Mouse (Mus musculus) intestine, postnatal 0 days (tissue): ENCODE data around the gene Fkbp5. TPM values are rescaled to one million over a fixed set of nuclear protein-coding genes. Genes with fewer than 3 reads are reported as not detected.

Source experiments
- ATAC-seq: fragments of 200-750 bp; cut with Nextera tagmentation; 2 replicates; pipeline ENCODE4 v1.8.0; 2017; ENCODE audit warnings: mild to moderate bottlenecking, moderate TSS enrichment, moderate library complexity
- H3K27ac ChIP-seq: fragments of 300-500 bp; sonication (generic); 2 replicates; pipeline ENCODE4 v1.5.1; 2014; ENCODE audit warnings: mild to moderate bottlenecking, low read depth, low read length, moderate library complexity
- H3K27me3 ChIP-seq: fragments of 300-500 bp; sonication (generic); replicated peaks from 2 replicates; pipeline ENCODE4 v1.6.1; 2014; ENCODE audit warnings: low read length, mixed read lengths; ENCODE audit not compliant: control insufficient read depth, insufficient read depth
- H3K36me3 ChIP-seq: fragments of 300-500 bp; sonication (generic); 2 replicates; pipeline ENCODE4 v1.6.1; 2014; ENCODE audit warnings: mild to moderate bottlenecking, moderate library complexity; ENCODE audit not compliant: control insufficient read depth, insufficient read depth
- H3K4me1 ChIP-seq: fragments of 300-500 bp; sonication (generic); replicated peaks from 2 replicates; pipeline ENCODE4 v1.6.1; 2014; ENCODE audit warnings: antibody characterized with exemption, low read length, mixed read lengths; ENCODE audit not compliant: control insufficient read depth, insufficient read depth
- H3K4me2 ChIP-seq: fragments of 300-500 bp; sonication (generic); replicated peaks from 2 replicates; pipeline ENCODE4 v1.6.1; 2014; ENCODE audit warnings: low read depth, mild to moderate bottlenecking, moderate library complexity
- H3K4me3 ChIP-seq: fragments of 300-500 bp; sonication (generic); 2 replicates; pipeline ENCODE4 v1.5.1; 2014; ENCODE audit warnings: low read depth, low read length
- H3K9ac ChIP-seq: fragments of 300-500 bp; sonication (generic); 2 replicates; pipeline ENCODE4 v1.6.1; 2014; ENCODE audit warnings: mild to moderate bottlenecking, low read depth, low read length
- H3K9me3 ChIP-seq: fragments of 300-500 bp; sonication (generic); 2 replicates; pipeline ENCODE4 v1.6.1; 2016; ENCODE audit warnings: mixed run types; ENCODE audit not compliant: control insufficient read depth
- CTCF ChIP-seq: sonication (generic); IDR thresholded peaks from 2 replicates; pipeline ENCODE4 v1.5.1; 2016; ENCODE audit warnings: low read depth, mild to moderate bottlenecking, control low read depth, antibody characterized with exemption, moderate library complexity
- WGBS: fragments of 180-500 bp; shearing (Covaris S2); extraction: QIAGEN DNeasy Blood & Tissue Kit; methylation state at CpG from one replicate; pipeline ENCODE4 v1.1.7; 2014; 5-methylcytosine and 5-hydroxymethylcytosine counted together
- polyA plus RNA-seq: library from polyadenylated mRNA; unstranded; fragments of >200 nt; fragmentation: Nextera tagmentation; extraction: Ambion mirVana; gene quantifications from 2 replicates; pipeline ENCODE4 v1.2.1, GENCODE M21; 2015

Gene Fkbp5
- polyA plus RNA-seq, 1 experiment from 2014 or later: 10.1 TPM

DNA sequence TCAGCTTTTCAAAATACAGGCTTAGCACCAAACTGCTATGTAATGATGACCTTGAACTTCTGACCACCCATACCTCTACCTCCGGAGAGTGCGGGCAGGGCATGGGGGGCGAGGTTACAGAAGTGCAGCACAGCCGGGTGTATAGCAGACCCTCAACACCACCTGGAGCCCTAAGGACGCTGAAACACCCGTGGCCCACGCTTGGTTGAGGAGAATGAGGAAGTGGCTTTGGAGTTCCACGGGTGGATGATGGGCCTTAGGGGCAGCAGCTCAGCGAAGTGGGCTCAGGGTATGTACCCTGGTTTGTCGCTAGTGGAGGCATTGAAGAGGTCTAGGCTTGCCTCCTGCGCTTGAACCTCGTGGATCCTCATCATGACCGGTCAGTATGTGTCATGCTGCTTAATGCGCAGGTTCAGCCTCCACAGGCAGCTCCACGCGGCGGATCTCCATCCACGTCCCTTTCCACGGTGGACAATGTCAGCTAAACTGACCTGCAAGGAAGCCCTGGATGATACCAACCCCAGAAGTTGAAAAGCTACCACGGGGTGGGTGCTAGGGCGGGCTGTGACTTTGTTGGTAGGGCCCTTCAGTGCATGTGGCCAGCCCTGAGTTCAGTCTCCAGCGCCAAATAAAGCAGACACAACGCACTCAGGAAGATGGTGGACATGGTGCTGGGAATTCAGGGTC, 6.8 kb upstream of the Fkbp5 start:
- no peak for TF ChIP-seq CTCF
- no peak for ATAC-seq
- Histone ChIP-seq H3K9ac (no peak overlapping the region), H3K4me2 (peak overlapping the region; percentile 89), H3K27ac (no peak overlapping the region), H3K27me3 (no peaks in the 10 kb centered on the region), H3K4me3 (peak overlapping the region; percentile 48), H3K4me1 (peaks cover 3% of the 10 kb centered on the region; the same call in 1 of the 2 replicates), H3K36me3 (no peaks in the 10 kb centered on the region), H3K9me3 (no peaks in the 10 kb centered on the region)
- WGBS: 81% methylated on average over 23 of the region's 23 CpGs

DNA sequence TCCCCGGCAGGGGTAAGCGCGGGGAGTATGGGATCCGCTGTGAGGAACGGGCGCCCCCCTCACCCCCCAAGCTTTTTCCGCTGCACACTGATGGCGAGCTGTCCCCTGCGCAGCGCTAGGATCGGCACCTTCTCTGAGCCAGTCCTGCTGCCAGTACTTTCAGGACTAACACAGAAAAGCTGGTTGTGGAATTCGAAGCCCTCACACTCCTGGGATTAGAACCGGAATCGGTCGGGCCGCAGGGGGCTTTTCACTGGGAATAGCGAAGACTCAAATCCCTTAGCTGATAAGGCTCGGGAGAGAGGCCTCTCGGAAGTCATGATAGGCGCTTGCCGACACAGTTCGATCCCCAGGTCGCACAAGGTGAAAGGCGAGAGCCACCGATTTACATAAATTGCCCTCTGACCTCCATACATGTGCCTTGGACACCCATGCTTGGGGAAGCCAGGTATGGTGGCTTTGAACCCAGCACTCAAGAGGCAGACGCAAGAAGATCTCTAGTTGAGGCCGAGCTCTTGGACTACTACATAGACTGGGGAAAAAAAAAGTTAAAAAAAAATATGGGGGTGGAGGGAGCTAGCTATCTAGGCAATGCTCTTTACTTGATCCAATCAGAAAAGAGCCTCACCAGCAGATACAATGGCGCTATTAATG, 6.2 kb upstream of the Fkbp5 start:
- peak overlapping the region; percentile 48 for H3K4me3 ChIP-seq
- no peaks in the 10 kb centered on the region for H3K27me3 ChIP-seq
- H3K9me3 ChIP-seq: no peaks in the 10 kb centered on the region
- 9% methylated on average over 28 of the region's 28 CpGs for WGBS
- H3K36me3 ChIP-seq: no peaks in the 10 kb centered on the region
- no peak for ATAC-seq
- peak overlapping the region; percentile 89 for H3K4me2 ChIP-seq
- TF ChIP-seq CTCF: no peak
- H3K4me1 ChIP-seq: peaks cover 3% of the 10 kb centered on the region; the same call in 1 of the 2 replicates
- peak overlapping the region; percentile 63 for H3K9ac ChIP-seq
- peak overlapping the region; percentile 79 for H3K27ac ChIP-seq

DNA sequence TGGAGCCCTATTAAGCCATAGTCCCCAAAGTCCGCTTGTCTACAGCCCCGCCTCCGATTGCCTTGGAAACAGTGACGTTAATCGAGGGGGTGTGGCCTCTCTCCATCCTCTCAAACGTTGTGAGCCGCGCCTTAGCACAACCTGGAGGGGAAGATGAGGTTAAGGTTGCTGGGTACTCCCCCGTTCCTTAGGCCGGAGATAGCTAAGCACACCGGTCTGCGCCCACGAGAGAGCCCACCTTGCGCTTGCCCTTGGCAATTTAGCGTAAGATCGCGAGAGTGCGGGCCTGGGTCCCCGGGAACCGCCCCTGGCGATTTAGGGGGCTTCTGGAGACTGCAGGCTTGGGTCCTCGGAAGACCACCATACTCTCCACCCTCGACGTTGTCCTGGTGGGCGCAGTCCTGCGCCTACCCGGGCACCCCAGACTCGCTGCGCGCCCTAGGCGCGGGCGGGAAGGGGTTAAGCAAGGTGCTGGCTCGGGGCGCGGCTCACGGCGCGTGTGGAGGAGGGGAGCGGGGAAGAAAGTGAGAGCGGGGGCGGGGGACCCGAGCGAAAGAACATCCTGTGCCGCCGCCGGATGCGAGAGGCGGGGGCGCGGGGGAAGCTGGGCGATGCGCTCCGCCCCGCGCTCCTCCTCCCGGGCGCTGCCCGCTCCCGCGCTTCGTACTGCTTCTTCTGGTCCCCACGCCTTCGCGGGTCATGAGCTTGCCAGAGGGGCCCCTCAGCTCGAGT, 5.5 kb upstream of the Fkbp5 start:
- Histone ChIP-seq H3K27ac (peak overlapping the region; percentile 86), H3K9ac (peak overlapping the region; percentile 63), H3K4me2 (peak overlapping the region; percentile 89), H3K9me3 (no peaks in the 10 kb centered on the region), H3K4me1 (peaks cover 3% of the 10 kb centered on the region; the same call in 1 of the 2 replicates), H3K4me3 (peak overlapping the region; percentile 48), H3K27me3 (no peaks in the 10 kb centered on the region), H3K36me3 (no peaks in the 10 kb centered on the region)
- peak; percentile 70 for ATAC-seq
- WGBS: under 1% methylated on average over 52 of the region's 66 CpGs
- no peak; the same call in 1 of the 2 replicates for TF ChIP-seq CTCF

DNA sequence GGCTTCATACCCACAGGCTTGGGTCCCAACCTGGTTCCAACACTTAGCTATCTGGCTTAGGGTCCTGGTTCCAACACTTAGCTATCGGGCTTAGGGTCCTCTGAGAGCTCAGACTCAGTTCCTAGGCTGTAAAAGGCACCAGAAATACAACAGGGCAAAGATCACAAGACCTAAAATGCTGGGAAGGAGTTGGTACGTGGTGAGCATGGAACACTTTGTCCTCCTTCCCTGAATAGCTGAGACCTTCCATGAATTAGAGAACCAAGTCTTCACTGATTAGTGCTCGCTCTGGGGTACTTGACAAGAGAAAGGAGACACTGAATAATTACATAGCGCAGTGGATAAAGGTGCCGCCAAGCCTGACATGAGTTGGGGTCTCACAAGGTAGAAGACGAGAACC, 4.6 kb upstream of the Fkbp5 start:
- ATAC-seq: peak; percentile 43
- Histone ChIP-seq H3K9ac (no peak overlapping the region), H3K4me1 (peaks cover 7% of the 10 kb centered on the region; the same call in 1 of the 2 replicates), H3K9me3 (no peaks in the 10 kb centered on the region), H3K4me2 (peak overlapping the region; percentile 89), H3K36me3 (no peaks in the 10 kb centered on the region), H3K27me3 (no peaks in the 10 kb centered on the region), H3K4me3 (peak overlapping the region; percentile 48), H3K27ac (peak overlapping the region; percentile 86)
- TF ChIP-seq CTCF: no peak; the same call in 1 of the 2 replicates
- 24% methylated on average over 6 of the region's 6 CpGs for WGBS

DNA sequence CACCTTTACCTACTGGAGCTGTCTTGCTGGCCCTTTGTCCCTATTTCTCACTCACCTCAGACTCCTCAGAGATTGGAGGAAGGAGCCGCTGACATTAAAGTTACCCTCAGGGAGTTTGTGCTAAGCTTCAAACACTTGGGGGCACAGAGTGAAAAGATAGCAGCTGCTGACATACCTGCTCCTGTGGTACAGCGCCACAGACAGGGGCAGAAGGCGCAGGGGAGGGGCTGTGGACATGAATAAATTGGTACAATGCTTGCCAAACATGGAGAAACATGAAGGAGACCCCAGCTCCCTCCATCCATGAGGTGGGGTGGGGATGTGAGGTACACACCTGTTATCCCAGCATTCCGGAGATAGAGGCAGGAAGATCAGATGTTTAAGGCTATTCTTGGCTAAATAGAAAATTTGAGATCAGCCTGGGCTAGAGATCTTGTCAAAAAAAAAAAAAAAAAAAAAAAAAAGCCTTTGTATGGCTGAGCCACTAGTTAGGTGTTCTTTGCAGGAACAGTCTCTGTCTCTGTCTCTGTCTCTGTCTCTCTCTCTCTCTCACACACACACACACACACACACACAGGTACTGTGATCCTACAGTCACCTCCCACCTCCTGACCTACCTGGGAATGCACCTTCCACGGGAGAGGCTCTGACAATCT, 3.9 kb upstream of the Fkbp5 start:
- H3K36me3 ChIP-seq: no peaks in the 10 kb centered on the region
- H3K9me3 ChIP-seq: no peaks in the 10 kb centered on the region
- H3K9ac ChIP-seq: no peak overlapping the region
- H3K4me3 ChIP-seq: no peak overlapping the region
- WGBS: 47% methylated on average over 5 of the region's 5 CpGs
- TF ChIP-seq CTCF: no peak
- peak overlapping the region; percentile 86 for H3K27ac ChIP-seq
- peak overlapping the region; percentile 89 for H3K4me2 ChIP-seq
- no peak for ATAC-seq
- H3K27me3 ChIP-seq: no peaks in the 10 kb centered on the region
- H3K4me1 ChIP-seq: peaks cover 10% of the 10 kb centered on the region; the same call in 1 of the 2 replicates
